Mouse (Mus musculus) heart, embryonic 14.5 days (tissue): ENCODE data around the gene Abhd17b. TPM values are rescaled to one million over a fixed set of nuclear protein-coding genes. Genes with fewer than 3 reads are reported as not detected.
"Not testable (repeated sequence)": the region's sequence is repeated elsewhere in the genome, so short reads cannot be mapped to it uniquely, and the experiment has no call there.

ENCODE experiments used
- ATAC-seq: fragments of 200-750 bp; cut with Nextera tagmentation; 2 replicates; pipeline ENCODE4 v1.8.0; 2017; ENCODE audit warnings: low read depth, moderate TSS enrichment; ENCODE audit not compliant: insufficient number of reproducible peaks, insufficient read depth, low FRiP score
- H3K27ac ChIP-seq, 2 experiments: fragments of 200-500 bp in 1 of 2; fragments of 300-500 bp in 1 of 2; sonication (generic) in 1 of 2; replicated peaks in 1 of 2; 2 replicates each; pipeline ENCODE4 v1.5.1; 2012 to 2014; ENCODE audit warnings: low read depth in 2 of 2, low read length in 2 of 2, control low read depth in 1 of 2, mild to moderate bottlenecking in 1 of 2, mixed read lengths in 1 of 2; ENCODE audit not compliant: control insufficient read depth in 1 of 2, insufficient read depth in 1 of 2
- H3K27me3 ChIP-seq: fragments of 300-500 bp; sonication (generic); 2 replicates; pipeline ENCODE4 v1.6.1; 2014; ENCODE audit warnings: mild to moderate bottlenecking, low read length, control low read depth; ENCODE audit not compliant: control insufficient read depth, insufficient read depth
- H3K36me3 ChIP-seq: fragments of 300-500 bp; sonication (generic); 2 replicates; pipeline ENCODE4 v1.6.1; 2014; ENCODE audit warnings: mild to moderate bottlenecking, control low read depth, low read length, mixed read lengths; ENCODE audit not compliant: control insufficient read depth, insufficient read depth
- H3K4me1 ChIP-seq, 2 experiments: fragments of 200-500 bp in 1 of 2; fragments of 300-500 bp in 1 of 2; sonication (generic) in 1 of 2; 2 replicates each; pipeline ENCODE4 v1.6.1; 2012 to 2014; ENCODE audit warnings: low read length in 2 of 2, control low read depth in 1 of 2, mixed read lengths in 1 of 2; ENCODE audit not compliant: control insufficient read depth in 2 of 2, insufficient read depth in 2 of 2
- H3K4me2 ChIP-seq: fragments of 300-500 bp; sonication (generic); 2 replicates; pipeline ENCODE4 v1.6.1; 2014; ENCODE audit warnings: mild to moderate bottlenecking, low read length
- H3K4me3 ChIP-seq, 2 experiments: fragments of 200-500 bp in 1 of 2; fragments of 300-500 bp in 1 of 2; sonication (generic) in 1 of 2; 2 replicates each; pipeline ENCODE4 v1.5.1; 2012 to 2014; ENCODE audit warnings: low read length in 2 of 2, mild to moderate bottlenecking in 2 of 2, control low read depth in 1 of 2, low read depth in 1 of 2, moderate library complexity in 1 of 2; ENCODE audit not compliant: control insufficient read depth in 1 of 2, insufficient read depth in 1 of 2
- H3K9ac ChIP-seq: fragments of 300-500 bp; sonication (generic); 2 replicates; pipeline ENCODE4 v1.6.1; 2014; ENCODE audit warnings: mild to moderate bottlenecking, low read length
- H3K9me3 ChIP-seq: fragments of 300-500 bp; sonication (generic); 2 replicates; pipeline ENCODE4 v1.6.1; 2016; ENCODE audit warnings: low read length, control low read depth; ENCODE audit not compliant: control insufficient read depth
- WGBS: fragments of 180-500 bp; shearing (Covaris S2); extraction: QIAGEN DNeasy Blood & Tissue Kit; methylation state at CpG from one replicate; pipeline ENCODE4 v1.1.7; 2014; 5-methylcytosine and 5-hydroxymethylcytosine counted together
- polyA plus RNA-seq: library from polyadenylated mRNA; unstranded; fragments of >200 nt; fragmentation: Nextera tagmentation; extraction: Ambion mirVana; gene quantifications from 2 replicates; pipeline ENCODE4 v1.2.1, GENCODE M21; 2014

Gene Abhd17b
- polyA plus RNA-seq, 1 experiment from 2014 or later = 27.0 TPM

GRCm38 (mm10) chr19:21623410-21624147, 29.4 kb upstream of the Abhd17b start:
- Histone ChIP-seq H3K27me3 (no peaks in the 10 kb centered on the region), H3K9ac (no peak overlapping the region), H3K4me2 (no peak overlapping the region), H3K27ac (no peak overlapping the region), H3K9me3 (no peaks in the 10 kb centered on the region), H3K4me1 (no peaks in the 10 kb centered on the region), H3K36me3 (peaks cover 1% of the 10 kb centered on the region; the same call in 1 of the 2 replicates), H3K4me3 (no peak overlapping the region)
- ATAC-seq = no peak
- WGBS = 85% methylated on average over 3 of the region's 3 CpGs

- no peaks in the 10 kb centered on the region for H3K27me3 ChIP-seq
Observed at GRCm38 (mm10) chr19:21624148-21624535, 28.8 kb upstream of the Abhd17b start.

GRCm38 (mm10) chr19:21626271-21626988, 26.6 kb upstream of the Abhd17b start:
- no peak overlapping the region for H3K4me2 ChIP-seq
- no peaks in the 10 kb centered on the region for H3K27me3 ChIP-seq
- no peaks in the 10 kb centered on the region for H3K9me3 ChIP-seq
- no peak overlapping the region for H3K27ac ChIP-seq
- H3K9ac ChIP-seq = no peak overlapping the region
- no peaks in the 10 kb centered on the region for H3K36me3 ChIP-seq
- peaks cover 0 to 9% of the 10 kb centered on the region in 2 experiments; a peak in 2 of 4 replicates for H3K4me1 ChIP-seq
- 91% methylated on average over 6 of the region's 6 CpGs for WGBS
- no peak overlapping the region for H3K4me3 ChIP-seq
- ATAC-seq = no peak

More at GRCm38 (mm10) chr19:21624148-21624535, 28.8 kb upstream of the Abhd17b start:
- no peak overlapping the region for H3K9ac ChIP-seq
- H3K4me1 ChIP-seq = no peaks in the 10 kb centered on the region; a peak in 1 of 4 replicates
- 89% methylated on average over 4 of the region's 4 CpGs for whole genome bisulfite sequencing
- ATAC-seq = no peak
- H3K4me3 ChIP-seq = no peak overlapping the region
- H3K9me3 ChIP-seq = no peaks in the 10 kb centered on the region
- H3K27ac ChIP-seq = no peak overlapping the region
- H3K36me3 ChIP-seq = no peaks in the 10 kb centered on the region
- no peak overlapping the region for H3K4me2 ChIP-seq

- ATAC-seq, H3K9me3 ChIP-seq, H3K4me2 ChIP-seq, H3K36me3 ChIP-seq, H3K4me1 ChIP-seq, H3K9ac ChIP-seq, H3K27ac ChIP-seq, H3K27me3 ChIP-seq, H3K4me3 ChIP-seq: not testable (repeated sequence)
- WGBS = 57% methylated on average over 9 of the region's 11 CpGs
Observed at GRCm38 (mm10) chr19:21628440-21628839, 24.5 kb upstream of the Abhd17b start.

GRCm38 (mm10) chr19:21629030-21629429, 24.0 kb upstream of the Abhd17b start:
- ATAC-seq = no peak
- no peaks in the 10 kb centered on the region for H3K36me3 ChIP-seq
- no peak overlapping the region for H3K9ac ChIP-seq
- no peaks in the 10 kb centered on the region for H3K9me3 ChIP-seq
- no peaks in the 10 kb centered on the region for H3K27me3 ChIP-seq
- H3K4me2 ChIP-seq = no peak overlapping the region
- 93% methylated on average over 1 of the region's 1 CpGs for WGBS
- H3K27ac ChIP-seq = no peak overlapping the region
- no peak overlapping the region for H3K4me3 ChIP-seq
- peaks cover 0 to 9% of the 10 kb centered on the region in 2 experiments; a peak in 2 of 4 replicates for H3K4me1 ChIP-seq

- Histone ChIP-seq H3K36me3 (no peaks in the 10 kb centered on the region), H3K4me1 (peaks cover 0 to 9% of the 10 kb centered on the region in 2 experiments; a peak in 2 of 4 replicates), H3K27me3 (no peaks in the 10 kb centered on the region), H3K9me3 (no peaks in the 10 kb centered on the region), H3K4me2 (no peak overlapping the region), H3K9ac (no peak overlapping the region), H3K4me3 (no peak overlapping the region), H3K27ac (no peak overlapping the region)
- no peak for ATAC-seq
- WGBS = 77% methylated on average over 1 of the region's 1 CpGs
Observed at GRCm38 (mm10) chr19:21629501-21629900, 23.5 kb upstream of the Abhd17b start.

GRCm38 (mm10) chr19:21630656-21631331, 22.2 kb upstream of the Abhd17b start:
- no peak overlapping the region for H3K4me3 ChIP-seq
- no peak for ATAC-seq
- no peak overlapping the region; the same call in 1 of the 2 replicates for H3K9ac ChIP-seq
- WGBS = 52% methylated on average over 14 of the region's 14 CpGs
- H3K36me3 ChIP-seq = no peaks in the 10 kb centered on the region
- H3K27ac ChIP-seq = 0 out of 4 replicates have a peak overlapping the region, but pooled peaks of 1 of the 2 experiments have one; percentile 19
- no peaks in the 10 kb centered on the region for H3K27me3 ChIP-seq
- no peaks in the 10 kb centered on the region for H3K9me3 ChIP-seq
- H3K4me1 ChIP-seq = peaks cover 0 to 9% of the 10 kb centered on the region in 2 experiments; a peak in 2 of 4 replicates
- no peak overlapping the region for H3K4me2 ChIP-seq
